Mouse (Mus musculus): Measurements from ENCODE around the gene Mllt11.

Gene Mllt11

DNA sequence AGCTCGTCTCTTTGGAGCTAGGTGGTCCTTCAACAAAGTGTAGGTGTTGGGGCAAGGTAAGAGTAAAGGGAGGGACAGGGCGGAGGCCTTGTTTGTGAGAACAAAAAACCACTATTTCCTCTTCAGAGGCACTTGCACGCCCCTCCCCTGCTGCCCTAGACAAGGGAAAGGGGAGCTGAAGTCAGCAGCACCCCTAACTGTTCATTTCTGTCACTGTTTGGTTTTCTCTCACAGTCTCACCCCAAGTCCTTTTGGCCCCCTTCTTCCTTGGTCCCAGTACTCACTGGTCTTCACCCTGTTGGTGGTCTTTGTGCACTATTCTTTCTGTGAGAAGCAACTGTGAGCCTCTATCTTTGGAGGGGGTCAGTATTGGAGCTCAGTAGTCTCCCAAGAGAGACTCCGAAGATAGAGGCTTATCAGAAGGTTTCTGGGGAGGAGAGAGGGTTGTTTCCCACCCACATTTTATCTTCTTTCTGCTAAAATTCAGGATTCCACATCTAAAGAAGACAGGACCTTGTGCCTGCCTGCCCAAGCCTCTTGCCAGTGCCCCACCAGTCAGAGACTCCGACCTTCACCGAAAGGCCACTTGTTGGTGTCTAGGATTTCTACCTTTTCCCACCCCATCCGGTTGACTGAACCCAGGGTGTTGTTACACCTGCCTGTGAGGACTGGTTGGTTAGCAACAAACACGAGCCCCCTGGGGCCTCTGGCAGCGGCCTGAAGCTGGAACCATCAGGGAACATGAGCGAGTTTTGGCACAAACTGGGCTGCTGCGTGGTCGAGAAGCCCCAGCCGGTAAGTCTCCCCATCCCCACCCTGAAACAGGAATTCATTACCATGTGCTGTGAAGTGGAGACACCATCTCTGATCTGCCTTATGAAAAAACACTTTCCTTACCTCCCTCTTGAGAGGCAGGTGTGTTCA lies at the start of gene Mllt11:
TSS of gene Mllt11 (minus strand) at position 874 of the 924 bp plus-strand sequence.
- no peak for DNase-seq (ENCODE audit: low read depth, low spot score)

DNA sequence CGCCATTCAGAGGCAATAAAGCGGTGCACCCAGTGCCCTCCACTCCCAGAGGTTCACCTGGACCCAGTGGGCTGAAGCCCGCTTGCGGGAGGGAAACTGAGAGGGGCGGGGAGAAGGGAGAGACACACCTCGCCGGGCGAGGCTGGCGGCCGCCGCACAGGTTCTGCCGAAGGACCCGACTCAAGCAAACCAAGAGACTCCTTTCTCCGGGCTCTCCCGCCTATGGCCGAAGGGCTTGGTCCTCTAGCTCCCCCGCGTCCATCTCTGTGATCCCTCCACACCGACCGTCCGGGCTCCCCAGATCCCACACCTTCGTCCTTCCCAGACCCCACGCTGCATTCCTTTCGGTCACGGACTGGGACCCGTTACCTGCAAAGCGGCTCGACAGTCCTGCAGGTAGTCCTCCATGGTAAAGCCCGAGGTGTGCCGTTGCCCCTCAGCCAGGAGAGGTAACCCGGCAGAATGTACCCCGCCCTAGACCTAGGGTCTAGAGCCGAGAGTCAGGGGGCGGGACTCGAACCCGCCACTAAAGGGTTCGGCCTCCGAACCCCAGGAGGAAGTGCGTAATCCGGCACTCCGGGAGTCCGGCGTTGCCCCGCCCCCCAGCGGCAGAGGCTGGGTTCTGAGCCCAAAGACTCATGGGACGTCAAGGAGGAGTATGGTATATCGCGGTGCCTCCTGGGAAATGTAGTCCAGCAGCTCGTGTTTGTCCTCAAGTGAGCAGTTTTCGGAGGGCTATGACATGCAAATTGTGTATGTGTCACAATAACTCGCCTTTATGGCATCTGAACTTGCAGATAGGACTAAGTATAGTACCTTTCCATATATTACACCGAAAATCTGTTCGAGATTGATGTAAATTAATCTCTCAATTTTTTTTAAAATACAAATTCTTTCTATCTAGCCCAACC lies 49.5 kb upstream of the Mllt11 start, which contains the start of the genes Mindy1 and Prune1:
TSS of gene Mindy1 (plus strand) at position 130 of the 911 bp plus-strand sequence.
TSS of gene Prune1 (minus strand) at position 861 of the 911 bp plus-strand sequence.
- DNase-seq (ENCODE audit: low read depth, low spot score): peak; percentile 97

DNA sequence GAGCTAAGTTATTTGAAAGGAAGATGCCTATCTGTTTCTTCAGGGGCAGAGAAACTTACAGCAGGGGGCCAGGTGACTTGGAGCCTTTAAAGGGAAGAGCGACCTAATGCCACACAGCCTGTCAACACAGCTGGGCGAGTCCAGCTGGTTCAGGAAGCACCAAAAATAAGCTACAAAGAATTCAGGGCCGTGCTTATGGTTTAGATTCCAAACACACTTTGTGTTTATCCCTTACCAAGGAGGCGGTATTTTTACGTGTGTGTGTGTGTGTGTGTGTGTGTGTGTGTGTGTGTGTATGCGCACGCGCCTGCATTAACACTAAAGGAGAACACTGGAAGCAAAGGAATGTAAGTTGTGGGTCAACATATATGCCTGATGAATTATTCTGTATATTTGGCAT lies 48.8 kb upstream of the Mllt11 start:
- no peak for DNase-seq (ENCODE audit: low read depth, low spot score)

DNA sequence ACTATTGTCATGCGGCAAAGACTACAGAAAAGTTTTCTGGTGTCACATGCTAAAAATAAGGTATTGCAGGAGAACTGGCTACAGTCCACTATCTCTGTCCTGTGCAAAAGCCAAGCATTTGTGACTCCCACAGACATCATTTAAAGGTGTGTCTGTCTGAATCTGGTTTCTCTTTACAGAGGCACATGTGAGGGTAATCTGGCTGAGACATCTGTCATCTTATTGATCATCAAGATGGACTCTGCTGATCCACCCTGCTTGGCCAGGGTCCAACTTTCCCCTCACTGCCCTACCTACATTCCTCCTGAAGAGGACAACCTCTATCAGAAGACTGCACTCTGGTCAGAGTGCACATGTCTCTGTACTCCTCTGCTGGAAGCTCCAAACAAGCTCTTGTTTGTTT lies 45.2 kb upstream of the Mllt11 start:
- no peak for DNase-seq (ENCODE audit: low read depth, low spot score)

DNA sequence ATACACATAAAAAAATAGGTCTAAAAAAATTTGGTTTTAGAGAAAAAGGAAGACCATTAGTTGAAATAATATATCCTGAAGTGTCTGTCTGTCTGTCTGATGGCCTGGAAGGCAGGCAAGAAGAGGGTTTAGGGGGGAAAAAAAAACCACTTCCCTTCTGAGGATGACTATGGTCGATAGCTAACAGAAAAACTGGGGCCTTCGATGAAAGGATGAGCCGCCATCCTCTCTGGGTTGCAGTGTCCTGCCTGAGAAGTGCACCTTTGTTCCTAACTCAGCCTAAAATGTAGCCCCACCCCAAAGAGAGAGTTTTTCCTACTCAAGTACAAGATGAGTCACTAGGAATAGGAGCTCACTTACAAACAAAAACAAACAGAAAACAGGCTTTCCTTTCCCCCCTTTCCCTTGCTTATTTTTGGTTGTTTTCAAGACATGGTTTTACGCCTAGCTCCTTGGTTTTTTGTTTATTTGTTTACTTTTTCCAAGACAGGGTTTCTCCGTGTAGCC lies 44.5 kb upstream of the Mllt11 start:
- no peak for DNase-seq (ENCODE audit: low read depth, low spot score)

DNA sequence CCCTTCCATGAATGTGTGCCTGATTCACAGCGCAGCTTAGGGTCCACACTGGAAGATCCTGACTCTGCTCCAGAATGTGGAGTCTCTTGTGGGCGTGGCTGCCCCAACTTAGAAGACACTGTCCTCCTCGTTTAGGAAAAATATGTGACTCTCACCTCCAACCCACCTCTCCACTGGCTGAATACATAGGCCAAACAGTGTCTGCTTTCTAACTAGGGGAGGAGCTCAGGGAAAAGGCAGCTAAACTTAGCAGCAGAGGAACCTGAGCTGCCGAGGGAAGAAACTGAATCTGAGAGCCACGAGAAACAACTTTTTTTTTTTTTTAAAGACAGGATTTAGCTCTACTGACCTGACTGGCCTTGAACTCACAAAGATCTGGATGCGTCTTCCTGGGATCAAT lies 43.2 kb upstream of the Mllt11 start:
- DNase-seq (ENCODE audit: low read depth, low spot score): no peak

DNA sequence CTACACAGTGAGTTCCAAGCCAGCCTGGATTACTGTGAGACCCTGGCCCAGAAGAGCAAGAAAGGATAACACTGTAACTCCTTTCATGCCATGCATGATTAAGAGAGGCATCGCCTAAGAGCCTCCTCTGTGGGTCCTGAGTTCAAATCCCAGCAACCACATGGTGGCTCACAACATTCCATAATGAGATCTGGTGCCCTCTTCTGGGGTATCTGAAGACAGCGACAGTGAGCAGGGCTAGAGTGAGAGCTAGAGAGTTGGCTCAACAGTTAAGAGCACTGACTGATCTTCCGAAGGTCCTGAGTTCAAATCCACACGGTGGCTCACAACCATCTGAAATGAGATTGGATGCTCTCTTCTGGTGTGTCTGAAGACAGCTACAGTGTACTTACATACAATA lies 42.5 kb upstream of the Mllt11 start:
- no peak for DNase-seq (ENCODE audit: low read depth, low spot score)

DNA sequence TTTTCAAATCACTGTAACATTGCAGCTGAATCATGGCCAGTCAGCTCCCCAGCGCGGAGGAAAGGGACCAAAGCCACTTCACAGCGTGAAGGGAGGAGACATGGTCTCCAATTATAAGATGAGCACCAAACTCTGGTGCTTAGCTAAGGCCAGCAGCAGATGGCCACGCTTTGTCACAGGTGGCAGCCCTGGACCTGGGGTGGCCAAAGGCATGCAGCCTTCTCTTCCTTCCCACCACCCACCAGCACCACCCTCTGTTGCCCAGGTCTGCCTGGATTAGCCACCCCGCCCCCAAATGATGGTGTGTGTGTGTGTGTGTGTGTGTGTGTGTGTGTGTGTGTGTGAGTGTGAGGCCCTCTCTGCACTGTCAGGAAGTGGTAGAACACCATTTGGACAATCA lies 41.5 kb upstream of the Mllt11 start:
- no peak for DNase-seq (ENCODE audit: low read depth, low spot score)

DNA sequence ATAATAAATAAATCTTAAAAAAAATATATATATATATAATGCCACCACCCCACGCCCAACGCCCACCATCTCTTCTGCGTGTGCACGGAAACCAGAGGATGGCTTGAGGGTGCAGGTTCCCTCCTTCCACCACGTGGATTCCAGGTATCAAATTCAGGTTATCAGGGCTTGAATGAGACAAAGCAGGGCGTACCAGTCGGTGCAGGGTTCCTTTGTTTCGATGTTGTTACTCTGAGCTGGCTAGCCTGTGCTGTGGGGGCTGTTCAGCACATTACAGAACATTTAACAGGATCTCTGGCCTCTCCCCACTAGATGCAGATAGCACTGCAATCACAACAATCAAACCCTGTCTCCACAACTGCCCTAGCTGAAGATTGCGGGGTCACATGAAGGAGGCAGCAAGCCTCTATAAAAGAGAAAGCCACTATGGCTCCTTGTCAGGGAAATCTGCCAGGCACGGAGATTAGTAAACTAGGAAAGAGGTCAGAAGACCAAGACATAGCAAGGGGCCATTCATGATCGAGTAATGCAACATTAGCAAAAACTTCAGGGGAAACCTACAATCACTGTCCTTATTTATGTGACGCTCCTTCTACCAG lies 38.9 kb upstream of the Mllt11 start:
- no peak for DNase-seq (ENCODE audit: low read depth, low spot score)

DNA sequence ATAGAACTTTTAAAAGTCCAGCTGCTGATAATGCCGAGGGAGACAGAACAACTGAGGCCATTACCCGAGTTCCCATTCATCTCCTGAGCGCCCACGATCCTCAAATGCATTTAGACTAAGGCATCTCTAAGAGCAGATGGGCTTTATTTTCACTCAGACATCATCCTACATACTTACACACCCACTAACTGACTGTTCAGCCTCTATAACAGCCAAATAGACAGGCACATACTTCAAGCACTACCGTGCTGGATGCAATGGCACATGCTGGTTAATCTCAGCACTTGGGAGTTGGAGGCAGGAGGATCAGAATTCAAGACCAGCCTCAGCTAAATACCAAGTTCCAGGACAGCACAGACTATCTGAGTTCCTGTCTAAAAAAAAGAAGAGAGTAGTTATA lies 37.8 kb upstream of the Mllt11 start:
- DNase-seq (ENCODE audit: low read depth, low spot score): no peak

DNA sequence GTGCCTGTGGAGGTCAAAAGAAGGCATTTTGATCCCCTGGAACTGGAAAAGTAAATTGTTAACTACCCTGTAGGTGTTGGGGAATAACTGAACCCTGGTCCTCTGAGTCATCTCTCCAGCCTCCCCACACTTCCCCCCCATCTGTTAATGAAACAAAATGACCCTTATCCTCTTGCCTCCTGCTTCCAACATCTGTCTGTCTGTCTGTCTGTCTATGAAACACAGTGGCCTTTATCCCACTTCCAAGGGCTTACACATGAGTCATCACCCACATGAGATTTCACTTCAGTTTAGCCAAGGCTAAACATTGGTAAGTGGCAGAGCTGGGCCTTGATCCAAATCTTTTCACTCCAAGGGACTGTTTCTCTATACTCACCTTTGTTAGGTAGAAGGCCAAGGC lies 35.9 kb upstream of the Mllt11 start:
- DNase-seq (ENCODE audit: low read depth, low spot score): no peak

DNA sequence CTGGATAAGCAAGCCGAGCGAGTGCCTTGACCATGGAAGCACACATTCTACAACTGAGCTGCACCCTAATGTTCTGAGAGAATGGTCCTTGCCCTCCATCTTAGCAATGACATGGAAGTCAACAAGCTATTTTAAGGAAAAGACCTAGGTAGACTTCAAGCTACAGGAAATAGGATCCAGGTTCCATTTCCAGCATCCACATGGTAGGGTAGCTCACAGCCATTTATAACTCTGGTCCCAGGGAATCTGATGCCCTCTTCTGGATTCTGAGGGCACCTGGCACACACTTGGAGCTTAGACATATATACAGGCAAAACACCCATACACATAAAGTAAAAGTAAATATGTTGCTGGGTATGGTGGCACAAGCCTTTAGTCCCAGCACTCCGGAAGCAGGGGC lies 34.1 kb upstream of the Mllt11 start:
- no peak for DNase-seq (ENCODE audit: low read depth, low spot score)

DNA sequence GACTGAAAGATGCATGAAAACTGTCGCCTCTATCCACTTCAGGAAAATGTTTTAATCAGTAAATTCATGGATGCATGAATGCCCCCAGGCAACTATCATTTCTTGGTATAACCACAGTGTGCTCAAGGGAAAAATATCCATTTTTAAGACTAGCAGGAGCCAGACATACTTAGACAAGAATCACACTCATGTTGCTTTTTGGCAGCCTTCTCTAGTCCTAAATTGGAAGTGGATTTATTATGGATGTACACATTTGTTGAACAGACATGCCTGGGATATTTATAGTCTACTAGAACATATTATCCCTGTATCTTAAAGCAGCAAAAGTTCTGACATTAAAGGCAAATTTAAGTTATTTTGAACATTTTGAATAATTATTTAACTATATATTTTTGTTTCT lies 32.8 kb upstream of the Mllt11 start:
- no peak for DNase-seq (ENCODE audit: low read depth, low spot score)

DNA sequence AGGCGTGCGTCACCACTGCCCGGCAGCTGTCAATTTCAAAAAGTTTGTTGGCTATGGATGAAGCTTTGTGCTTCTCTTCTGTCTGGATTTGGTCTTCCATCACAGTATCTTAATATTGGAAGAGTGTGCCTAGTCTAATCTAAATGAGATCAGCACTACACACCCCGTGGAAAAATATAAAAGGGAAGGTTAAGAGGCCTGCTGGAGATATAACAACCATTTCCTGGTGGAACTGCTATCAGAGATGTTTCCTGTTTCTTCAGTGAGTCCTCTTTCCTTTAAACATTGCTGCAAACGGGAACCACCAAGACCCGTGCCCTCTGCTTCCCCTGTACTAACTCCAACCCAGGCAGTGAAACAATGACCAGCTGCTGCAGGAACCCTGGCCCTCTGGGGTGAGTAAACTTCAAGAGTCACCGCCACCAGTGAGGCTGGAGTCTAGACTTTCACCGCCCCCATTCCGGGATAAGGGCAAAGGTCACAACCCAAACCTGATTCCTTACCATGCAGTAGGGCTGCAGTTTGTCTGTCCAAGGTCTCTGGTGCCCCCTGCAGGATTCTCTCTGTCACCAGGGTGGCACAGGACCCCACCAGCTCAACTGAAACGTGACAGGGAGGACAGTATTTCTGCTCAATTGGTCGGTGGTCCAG lies 31.2 kb upstream of the Mllt11 start:
- no peak for DNase-seq (ENCODE audit: low read depth, low spot score)

DNA sequence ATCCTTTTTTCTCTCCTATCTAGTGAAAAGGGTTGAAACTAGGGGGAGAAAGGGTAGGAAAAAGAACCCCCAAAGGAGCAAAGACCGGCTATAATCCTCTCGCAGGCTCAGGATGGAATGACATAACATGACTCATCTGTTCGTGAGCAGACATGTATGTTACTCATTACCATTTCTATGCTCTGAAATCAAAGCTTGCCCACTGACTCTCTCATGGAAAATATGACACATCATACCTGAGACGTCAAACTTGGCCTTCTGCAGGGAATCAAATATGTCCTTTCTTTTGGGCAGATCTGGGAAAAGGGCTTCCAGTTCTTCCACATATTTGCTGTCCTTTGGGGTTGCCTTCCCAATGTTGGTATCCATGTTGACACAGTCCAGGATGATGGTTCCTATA lies 30.0 kb upstream of the Mllt11 start:
- DNase-seq (ENCODE audit: low read depth, low spot score): no peak

DNA sequence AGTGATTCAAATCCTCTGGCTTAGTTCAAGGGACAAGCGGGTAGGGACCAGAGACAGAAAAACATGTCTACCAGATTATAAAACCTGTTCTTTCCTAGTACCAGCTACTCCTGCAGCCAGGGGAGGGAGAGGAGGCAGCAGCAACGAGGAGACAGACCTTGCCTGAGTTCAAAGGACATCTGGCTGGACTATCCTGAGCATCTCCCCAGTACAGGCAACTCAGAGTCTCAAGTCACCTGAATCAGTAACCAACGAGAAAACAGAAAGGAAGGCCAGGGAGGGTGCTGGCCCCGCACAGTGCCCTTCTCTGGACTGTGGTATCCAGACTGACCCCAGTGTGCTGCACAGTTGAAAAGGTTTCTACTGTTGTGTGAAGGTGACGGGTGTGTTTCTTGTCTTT lies 25.0 kb upstream of the Mllt11 start:
- DNase-seq (ENCODE audit: low read depth, low spot score): no peak

DNA sequence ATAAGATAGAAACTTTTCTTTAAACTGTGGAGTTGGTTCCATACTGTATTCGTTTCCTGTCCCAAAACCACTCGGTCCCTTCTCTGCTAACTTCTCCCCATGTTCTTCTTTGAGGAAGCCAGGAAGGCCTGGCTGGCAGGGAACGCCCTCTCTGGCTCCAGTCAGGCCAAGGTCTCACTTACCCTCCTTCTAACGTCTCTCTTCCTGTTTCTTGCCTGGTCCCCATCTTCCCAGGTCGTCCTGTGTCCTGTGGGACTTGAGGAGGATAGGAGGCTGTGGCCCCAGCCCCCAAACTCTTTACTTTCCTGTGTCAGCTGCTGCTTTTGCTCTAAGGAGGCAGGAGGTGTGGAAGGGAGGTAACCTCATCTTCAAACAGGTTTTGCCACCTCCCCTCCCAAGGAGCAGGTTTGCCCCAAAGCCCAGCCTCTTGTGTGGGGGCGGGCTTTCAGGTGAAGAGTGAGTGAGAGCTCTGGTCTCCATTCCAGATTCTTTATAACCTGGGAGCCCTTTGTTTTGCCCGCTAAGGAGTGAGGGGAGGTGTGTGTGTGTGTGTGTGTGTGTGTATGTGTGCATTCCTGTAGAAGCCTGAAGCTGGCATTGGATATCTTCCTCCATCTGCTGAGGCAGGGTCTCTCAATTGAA lies 18.9 kb upstream of the Mllt11 start, which contains the start of gene Bnipl:
TSS of gene Bnipl (minus strand) at position 411 of the 642 bp plus-strand sequence.
- no peak for DNase-seq (ENCODE audit: low read depth, low spot score)

DNA sequence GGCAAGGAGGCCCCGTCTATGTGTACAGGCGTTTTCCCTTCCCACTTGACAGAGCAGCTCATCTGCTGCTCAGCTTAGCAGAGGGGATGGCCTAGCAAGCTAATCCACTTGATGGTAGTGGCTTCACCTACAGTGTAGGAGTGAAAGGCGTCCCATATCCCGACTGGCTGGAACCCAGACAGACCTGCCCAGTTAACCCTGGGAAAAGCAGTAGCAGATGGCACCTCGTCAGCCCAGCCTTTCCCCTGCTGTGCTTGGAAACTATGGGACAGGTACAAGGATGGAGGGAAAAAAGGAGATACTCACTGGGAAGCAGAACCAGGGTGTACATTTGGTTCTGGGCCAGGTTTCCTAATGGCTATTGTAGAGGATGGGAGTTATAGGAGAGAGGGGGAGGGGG lies 18.4 kb upstream of the Mllt11 start:
- DNase-seq (ENCODE audit: low read depth, low spot score): no peak

DNA sequence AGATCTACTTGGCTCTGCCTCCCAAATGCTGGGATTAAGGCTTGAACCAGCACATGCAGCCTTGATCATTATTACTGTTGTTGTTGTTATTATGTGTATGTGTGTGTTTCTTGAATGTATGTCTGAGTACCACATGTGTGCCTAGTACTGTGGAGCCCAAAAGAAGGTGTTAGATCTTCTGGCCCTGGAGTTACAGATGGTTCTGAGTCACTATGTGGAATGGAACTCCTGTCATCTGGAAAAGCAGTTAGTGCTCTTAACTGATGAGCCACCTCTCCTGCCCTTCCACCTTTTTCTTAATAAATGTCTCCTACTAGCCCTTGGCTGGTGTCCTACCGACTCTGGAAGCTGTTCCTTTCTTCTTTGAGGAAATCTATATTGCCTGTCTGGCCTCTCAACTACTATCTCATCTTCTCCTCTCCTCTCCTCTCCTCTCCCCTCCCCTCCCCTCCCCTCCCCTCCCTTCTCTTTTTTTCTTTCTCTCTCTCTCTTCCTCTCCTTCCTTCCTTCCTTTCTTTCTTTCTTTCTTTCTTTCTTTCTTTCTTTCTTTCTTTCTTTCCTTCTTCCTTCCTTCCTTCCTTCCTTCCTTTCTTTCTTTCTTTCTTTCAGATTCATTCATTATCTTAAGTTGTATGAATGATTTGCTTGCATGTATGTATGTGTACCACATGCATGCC lies 15.8 kb upstream of the Mllt11 start:
- no peak for DNase-seq (ENCODE audit: low read depth, low spot score)
